Mouse (Mus musculus): ENCODE results near the gene Ppox. TPM values are rescaled to one million over a fixed set of nuclear protein-coding genes. Genes with fewer than 3 reads are reported as not detected.

The Ppox gene
- polyA plus RNA-seq, 1 experiment from 2014 or later: 65.3 TPM

DNA sequence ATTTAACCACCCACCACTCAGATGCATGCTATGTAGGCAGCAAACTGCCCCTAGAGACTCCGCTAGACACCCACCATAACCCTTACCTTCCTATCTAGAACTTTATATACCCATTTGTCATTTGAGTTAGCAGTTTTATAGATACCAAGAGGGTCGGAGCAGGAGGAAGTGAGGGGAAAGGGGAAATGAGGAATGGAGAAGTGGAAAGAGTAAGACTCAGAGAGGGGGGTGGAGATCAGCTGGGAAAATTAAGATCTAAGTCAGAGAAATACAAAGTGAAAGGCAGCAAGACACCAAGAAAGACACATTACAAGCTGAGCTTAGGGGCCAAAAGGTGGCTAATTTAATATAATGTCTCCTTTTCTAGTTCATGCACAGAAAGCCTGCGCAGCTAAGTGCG is 46.4 kb downstream of the Ppox start:
- Histone ChIP-seq H3K27me3 (ENCODE audit: control insufficient read depth, insufficient read depth, low read length) (no peaks in the 10 kb centered on the region), H3K9me3 (ENCODE audit: control insufficient read depth, low read length) (no peaks in the 10 kb centered on the region), H3K27ac (ENCODE audit: low read depth, low read length) (no peak overlapping the region), H3K36me3 (ENCODE audit: control insufficient read depth, insufficient read depth, low read length) (peaks cover 19% of the 10 kb centered on the region), H3K4me2 (ENCODE audit: low read depth) (no peak overlapping the region), H3K4me1 (ENCODE audit: control insufficient read depth, insufficient read depth, low read length) (no peaks in the 10 kb centered on the region), H3K9ac (ENCODE audit: low read length) (no peak overlapping the region), H3K4me3 (ENCODE audit: low read depth, low read length) (no peak overlapping the region)
- ATAC-seq (ENCODE audit: insufficient read depth, low FRiP score, low TSS enrichment) (no peak), DNase-seq (ENCODE audit: low spot score) (no peak)
- 91% methylated on average over 4 of the region's 4 CpGs for WGBS

DNA sequence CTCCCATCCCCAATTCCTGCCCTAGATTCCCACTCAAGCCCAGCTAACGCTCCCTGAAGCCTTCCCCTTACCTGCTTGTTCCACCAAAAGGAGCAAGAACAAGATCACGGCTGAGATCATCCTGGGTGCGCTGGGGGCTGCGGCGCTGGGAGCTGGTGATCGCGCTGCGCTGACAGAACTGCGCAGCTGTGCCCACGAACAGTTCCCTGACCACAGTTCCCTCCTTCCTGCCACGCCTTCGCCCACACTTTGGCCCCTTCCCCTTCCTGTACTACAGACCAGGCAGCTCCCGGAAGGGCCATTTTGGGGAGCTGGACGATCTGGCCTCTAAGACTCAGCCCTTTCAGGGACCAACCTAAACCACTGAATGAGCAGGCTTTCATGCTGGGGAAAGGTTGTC is 46.9 kb downstream of the Ppox start, which contains the start of gene Fcer1g:
TSS of gene Fcer1g (minus strand) at position 240 of the 400 bp plus-strand sequence.
- H3K9ac ChIP-seq (ENCODE audit: low read length): no peak within 1 kb of the TSS
- WGBS: 93% methylated on average over 14 of the region's 14 CpGs

DNA sequence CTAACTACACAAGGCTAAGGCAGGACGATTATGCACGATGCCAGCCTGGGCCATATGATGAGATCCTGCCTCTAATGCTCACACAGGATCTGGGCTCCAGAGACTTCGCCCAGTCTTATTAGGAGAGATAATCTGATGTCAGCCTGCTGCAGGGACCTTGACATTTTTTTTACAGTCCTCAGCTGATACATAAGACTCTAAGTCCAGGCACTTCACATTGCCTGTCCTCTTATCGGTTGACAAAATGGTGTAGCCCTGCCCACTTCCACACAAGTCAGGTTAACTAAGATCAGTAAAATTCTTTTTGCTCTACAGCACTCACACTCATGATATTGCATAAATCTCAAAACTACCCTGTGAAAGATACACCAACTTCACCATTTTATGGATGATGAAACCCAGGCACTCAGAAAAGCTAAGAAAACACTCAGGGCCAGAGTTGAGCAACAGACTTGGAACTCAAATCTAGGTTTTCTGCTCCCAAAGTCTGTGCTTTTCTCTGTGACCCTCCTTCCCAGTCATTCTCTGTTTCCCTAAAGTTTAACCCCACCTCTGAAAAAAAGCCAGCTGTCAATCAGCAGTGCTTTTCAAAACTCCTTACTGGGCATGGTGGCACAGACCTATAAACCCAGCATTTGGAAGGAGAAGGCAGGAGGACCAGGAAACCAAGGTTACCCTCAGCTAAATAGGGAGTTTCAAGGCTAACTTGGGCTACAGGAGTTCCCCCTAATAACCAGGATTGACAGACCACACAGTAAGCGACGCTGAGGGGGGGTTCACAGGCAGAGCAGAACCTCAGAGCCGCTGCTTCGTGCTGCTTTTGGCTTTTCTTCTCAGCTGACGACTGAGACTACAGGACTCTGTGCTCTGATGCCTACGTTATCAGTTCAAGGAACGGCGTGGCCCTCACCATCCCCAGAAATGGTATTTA is 47.9 kb downstream of the Ppox start:
- Histone ChIP-seq H3K4me3 (ENCODE audit: low read depth, low read length) (no peak overlapping the region), H3K36me3 (ENCODE audit: control insufficient read depth, insufficient read depth, low read length) (peaks cover 18% of the 10 kb centered on the region), H3K27me3 (ENCODE audit: control insufficient read depth, insufficient read depth, low read length) (no peaks in the 10 kb centered on the region), H3K4me1 (ENCODE audit: control insufficient read depth, insufficient read depth, low read length) (no peaks in the 10 kb centered on the region), H3K9ac (ENCODE audit: low read length) (no peak overlapping the region), H3K9me3 (ENCODE audit: control insufficient read depth, low read length) (no peaks in the 10 kb centered on the region), H3K27ac (ENCODE audit: low read depth, low read length) (no peak overlapping the region), H3K4me2 (ENCODE audit: low read depth) (no peak overlapping the region)
- no peak for ATAC-seq (ENCODE audit: insufficient read depth, low FRiP score, low TSS enrichment)
- no peak for DNase-seq (ENCODE audit: low spot score)
- 85% methylated on average over 12 of the region's 12 CpGs for WGBS

More for the DNA sequence above, 46.9 kb downstream of the Ppox start, which contains the start of gene Fcer1g:
- Histone ChIP-seq H3K27me3 (ENCODE audit: control insufficient read depth, insufficient read depth, low read length) (no peaks in the 10 kb centered on the region), H3K27ac (ENCODE audit: low read depth, low read length) (no peak within 1 kb of the TSS), H3K4me3 (ENCODE audit: low read depth, low read length) (no peak within 1 kb of the TSS), H3K9me3 (ENCODE audit: control insufficient read depth, low read length) (no peaks in the 10 kb centered on the region), H3K4me1 (ENCODE audit: control insufficient read depth, insufficient read depth, low read length) (no peaks in the 10 kb centered on the region), H3K36me3 (ENCODE audit: control insufficient read depth, insufficient read depth, low read length) (peaks cover 19% of the 10 kb centered on the region), H3K4me2 (ENCODE audit: low read depth) (no peak within 1 kb of the TSS)
- DNase-seq (ENCODE audit: low spot score) (no peak), ATAC-seq (ENCODE audit: insufficient read depth, low FRiP score, low TSS enrichment) (no peak)

DNA sequence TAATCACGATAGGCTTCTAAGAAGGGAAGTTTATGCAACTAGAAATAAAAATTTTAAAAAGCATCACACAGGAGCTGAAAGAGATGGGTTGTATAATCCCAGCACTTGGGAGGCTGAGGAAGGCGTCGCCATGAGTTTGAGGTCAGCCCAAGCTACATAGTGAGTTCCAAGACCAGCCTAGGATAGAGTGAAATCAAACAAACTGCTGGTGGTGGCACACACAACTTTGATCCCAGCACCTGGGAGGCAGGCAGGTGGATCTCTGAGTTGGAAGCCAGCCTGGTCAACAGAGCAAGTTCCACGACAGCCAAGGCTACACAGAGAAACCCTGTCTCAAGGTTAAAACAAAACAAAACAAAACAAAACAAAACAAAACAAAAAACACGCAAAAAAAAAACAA is 48.6 kb downstream of the Ppox start:
- DNase-seq (ENCODE audit: low spot score) (no peak), ATAC-seq (ENCODE audit: insufficient read depth, low FRiP score, low TSS enrichment) (no peak)
- H3K4me1 ChIP-seq (ENCODE audit: control insufficient read depth, insufficient read depth, low read length): no peaks in the 10 kb centered on the region
- H3K27ac ChIP-seq (ENCODE audit: low read depth, low read length): no peak overlapping the region
- no peak overlapping the region for H3K4me3 ChIP-seq (ENCODE audit: low read depth, low read length)
- no peak overlapping the region for H3K4me2 ChIP-seq (ENCODE audit: low read depth)
- 88% methylated on average over 5 of the region's 5 CpGs for whole genome bisulfite sequencing
- no peaks in the 10 kb centered on the region for H3K27me3 ChIP-seq (ENCODE audit: control insufficient read depth, insufficient read depth, low read length)
- H3K36me3 ChIP-seq (ENCODE audit: control insufficient read depth, insufficient read depth, low read length): peaks cover 16% of the 10 kb centered on the region
- H3K9me3 ChIP-seq (ENCODE audit: control insufficient read depth, low read length): no peaks in the 10 kb centered on the region
- H3K9ac ChIP-seq (ENCODE audit: low read length): no peak overlapping the region

DNA sequence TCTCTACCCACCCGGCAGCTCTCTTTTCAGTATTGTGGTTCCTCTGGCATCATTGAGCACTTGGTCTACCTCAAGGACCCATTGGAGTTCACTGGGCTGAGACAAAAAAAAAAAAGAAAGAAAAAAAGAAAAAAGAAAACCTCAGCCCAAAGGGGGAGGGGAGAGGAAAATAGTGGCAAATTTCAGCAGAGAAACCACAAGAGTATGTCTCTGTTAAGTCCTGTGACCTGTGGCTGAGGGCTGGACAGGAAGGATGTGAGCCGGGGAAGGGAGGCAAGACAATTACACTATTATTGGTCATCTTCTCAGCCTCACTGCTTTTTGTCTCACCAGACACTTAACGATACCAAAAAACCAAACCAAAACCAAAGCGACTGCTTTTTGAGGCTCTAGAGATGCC is 49.1 kb downstream of the Ppox start:
- Histone ChIP-seq H3K27ac (ENCODE audit: low read depth, low read length) (no peak overlapping the region), H3K9ac (ENCODE audit: low read length) (no peak overlapping the region), H3K4me2 (ENCODE audit: low read depth) (no peak overlapping the region), H3K36me3 (ENCODE audit: control insufficient read depth, insufficient read depth, low read length) (peaks cover 16% of the 10 kb centered on the region), H3K4me3 (ENCODE audit: low read depth, low read length) (no peak overlapping the region), H3K4me1 (ENCODE audit: control insufficient read depth, insufficient read depth, low read length) (no peaks in the 10 kb centered on the region), H3K9me3 (ENCODE audit: control insufficient read depth, low read length) (no peaks in the 10 kb centered on the region), H3K27me3 (ENCODE audit: control insufficient read depth, insufficient read depth, low read length) (no peaks in the 10 kb centered on the region)
- 83% methylated on average over 4 of the region's 4 CpGs for WGBS
- no peak for ATAC-seq (ENCODE audit: insufficient read depth, low FRiP score, low TSS enrichment)
- no peak for DNase-seq (ENCODE audit: low spot score)

DNA sequence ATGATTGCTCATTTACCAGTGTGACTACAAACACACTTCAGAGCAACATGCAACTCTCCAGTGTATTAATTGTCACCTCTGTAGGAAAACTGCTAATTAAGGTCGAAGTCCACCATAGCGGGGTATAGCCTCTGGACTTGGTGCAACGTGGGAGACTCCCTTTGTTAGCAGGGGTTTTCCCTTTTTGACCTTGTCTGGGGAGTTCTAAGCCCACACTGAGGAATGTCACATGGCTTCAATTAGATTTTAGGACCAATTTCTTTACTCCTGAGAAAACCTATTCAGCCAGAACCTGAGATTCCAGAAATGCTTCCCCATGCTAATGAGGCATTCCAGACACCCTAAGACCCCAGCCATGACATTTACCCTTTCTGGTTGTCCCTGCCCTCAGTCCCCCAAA is 50.8 kb downstream of the Ppox start:
- H3K36me3 ChIP-seq (ENCODE audit: control insufficient read depth, insufficient read depth, low read length): peaks cover 8% of the 10 kb centered on the region
- no peaks in the 10 kb centered on the region for H3K9me3 ChIP-seq (ENCODE audit: control insufficient read depth, low read length)
- H3K27ac ChIP-seq (ENCODE audit: low read depth, low read length): no peak overlapping the region
- no peak for ATAC-seq (ENCODE audit: insufficient read depth, low FRiP score, low TSS enrichment)
- H3K27me3 ChIP-seq (ENCODE audit: control insufficient read depth, insufficient read depth, low read length): no peaks in the 10 kb centered on the region
- WGBS: 68% methylated on average over 3 of the region's 3 CpGs
- no peak overlapping the region for H3K9ac ChIP-seq (ENCODE audit: low read length)
- DNase-seq (ENCODE audit: low spot score): no peak
- no peak overlapping the region for H3K4me3 ChIP-seq (ENCODE audit: low read depth, low read length)
- H3K4me1 ChIP-seq (ENCODE audit: control insufficient read depth, insufficient read depth, low read length): no peaks in the 10 kb centered on the region
- H3K4me2 ChIP-seq (ENCODE audit: low read depth): no peak overlapping the region

DNA sequence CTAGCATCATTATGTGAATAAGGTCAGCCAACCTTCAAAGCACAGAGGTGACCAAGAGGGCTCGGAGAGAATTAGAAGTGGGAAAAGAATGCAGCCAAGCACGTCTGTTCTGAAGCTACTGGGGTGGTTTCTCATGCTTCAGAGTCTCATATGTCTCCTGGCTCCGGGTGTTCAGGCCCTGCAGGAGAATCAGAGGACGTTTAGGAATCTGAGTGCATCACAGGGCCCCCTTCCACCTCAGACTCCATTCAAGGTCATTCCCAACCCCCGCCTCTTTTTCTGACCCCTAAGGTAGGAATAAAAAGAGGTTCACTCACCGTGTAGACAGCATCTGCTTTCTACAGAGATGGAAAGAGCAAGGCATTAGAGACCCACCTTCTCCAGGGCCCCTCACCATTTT is 51.2 kb downstream of the Ppox start:
- no peaks in the 10 kb centered on the region for H3K27me3 ChIP-seq (ENCODE audit: control insufficient read depth, insufficient read depth, low read length)
- no peak overlapping the region for H3K4me3 ChIP-seq (ENCODE audit: low read depth, low read length)
- WGBS: 54% methylated on average over 6 of the region's 6 CpGs
- H3K9me3 ChIP-seq (ENCODE audit: control insufficient read depth, low read length): no peaks in the 10 kb centered on the region
- no peak for DNase-seq (ENCODE audit: low spot score)
- H3K4me1 ChIP-seq (ENCODE audit: control insufficient read depth, insufficient read depth, low read length): no peaks in the 10 kb centered on the region
- H3K9ac ChIP-seq (ENCODE audit: low read length): no peak overlapping the region
- no peak for ATAC-seq (ENCODE audit: insufficient read depth, low FRiP score, low TSS enrichment)
- peaks cover 7% of the 10 kb centered on the region; the same call in 1 of the 2 replicates for H3K36me3 ChIP-seq (ENCODE audit: control insufficient read depth, insufficient read depth, low read length)
- H3K27ac ChIP-seq (ENCODE audit: low read depth, low read length): no peak overlapping the region
- no peak overlapping the region for H3K4me2 ChIP-seq (ENCODE audit: low read depth)

DNA sequence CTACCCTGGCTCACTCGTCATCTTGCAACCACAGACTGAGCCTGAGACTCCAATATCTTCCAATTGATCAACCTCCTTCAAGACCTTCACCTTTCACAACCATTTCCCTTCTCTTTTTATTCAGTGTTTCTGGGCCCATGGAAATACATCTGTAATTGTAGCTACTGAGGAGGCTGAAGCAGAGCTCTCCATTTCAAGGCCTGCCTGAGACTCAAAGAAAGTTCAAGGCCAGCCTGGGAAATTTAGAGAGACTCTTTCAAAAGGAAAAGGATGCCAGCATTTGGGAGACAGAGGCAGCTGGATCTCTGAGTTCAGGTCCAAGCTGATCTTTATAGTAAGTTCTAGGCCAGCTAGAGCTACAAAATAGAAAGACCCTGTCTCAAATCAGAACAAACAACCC is 53.1 kb downstream of the Ppox start:
- Histone ChIP-seq H3K27me3 (ENCODE audit: control insufficient read depth, insufficient read depth, low read length) (no peaks in the 10 kb centered on the region), H3K4me3 (ENCODE audit: low read depth, low read length) (no peak overlapping the region), H3K9ac (ENCODE audit: low read length) (no peak overlapping the region), H3K4me2 (ENCODE audit: low read depth) (no peak overlapping the region), H3K27ac (ENCODE audit: low read depth, low read length) (no peak overlapping the region), H3K36me3 (ENCODE audit: control insufficient read depth, insufficient read depth, low read length) (no peaks in the 10 kb centered on the region), H3K4me1 (ENCODE audit: control insufficient read depth, insufficient read depth, low read length) (no peaks in the 10 kb centered on the region), H3K9me3 (ENCODE audit: control insufficient read depth, low read length) (no peaks in the 10 kb centered on the region)
- ATAC-seq (ENCODE audit: insufficient read depth, low FRiP score, low TSS enrichment) (no peak), DNase-seq (ENCODE audit: low spot score) (no peak)
- 88% methylated on average over 1 of the region's 1 CpGs for WGBS

DNA sequence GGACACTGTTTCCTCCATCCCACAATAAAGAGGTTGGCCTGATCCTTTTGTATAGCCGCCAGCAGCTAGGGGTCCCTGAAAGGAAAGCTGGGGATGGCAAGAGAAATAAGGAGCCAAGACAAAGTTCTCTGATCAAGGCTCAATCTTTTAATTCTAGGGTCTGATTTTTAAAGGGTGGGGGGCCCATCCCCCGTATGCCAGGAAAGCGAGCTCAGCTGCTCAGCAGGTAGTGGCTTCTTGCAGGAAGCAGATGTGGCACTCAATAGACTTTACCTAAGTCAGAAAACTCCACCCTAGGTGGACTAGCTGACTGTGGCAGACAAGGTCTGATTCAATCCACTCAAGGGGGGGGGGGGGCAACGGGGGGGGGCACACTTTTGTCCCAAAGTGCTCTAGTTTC is 54.2 kb downstream of the Ppox start:
- ATAC-seq (ENCODE audit: insufficient read depth, low FRiP score, low TSS enrichment): no peak
- H3K27me3 ChIP-seq (ENCODE audit: control insufficient read depth, insufficient read depth, low read length): no peaks in the 10 kb centered on the region
- no peaks in the 10 kb centered on the region for H3K9me3 ChIP-seq (ENCODE audit: control insufficient read depth, low read length)
- no peak overlapping the region for H3K4me2 ChIP-seq (ENCODE audit: low read depth)
- H3K9ac ChIP-seq (ENCODE audit: low read length): no peak overlapping the region
- H3K4me3 ChIP-seq (ENCODE audit: low read depth, low read length): no peak overlapping the region
- WGBS: 51% methylated on average over 4 of the region's 4 CpGs
- H3K4me1 ChIP-seq (ENCODE audit: control insufficient read depth, insufficient read depth, low read length): no peaks in the 10 kb centered on the region
- no peak overlapping the region for H3K27ac ChIP-seq (ENCODE audit: low read depth, low read length)
- no peak for DNase-seq (ENCODE audit: low spot score)
- H3K36me3 ChIP-seq (ENCODE audit: control insufficient read depth, insufficient read depth, low read length): no peaks in the 10 kb centered on the region
